Comparison of ENCODE assay signal across 8 mouse cellular contexts in the genomic region with DNA sequence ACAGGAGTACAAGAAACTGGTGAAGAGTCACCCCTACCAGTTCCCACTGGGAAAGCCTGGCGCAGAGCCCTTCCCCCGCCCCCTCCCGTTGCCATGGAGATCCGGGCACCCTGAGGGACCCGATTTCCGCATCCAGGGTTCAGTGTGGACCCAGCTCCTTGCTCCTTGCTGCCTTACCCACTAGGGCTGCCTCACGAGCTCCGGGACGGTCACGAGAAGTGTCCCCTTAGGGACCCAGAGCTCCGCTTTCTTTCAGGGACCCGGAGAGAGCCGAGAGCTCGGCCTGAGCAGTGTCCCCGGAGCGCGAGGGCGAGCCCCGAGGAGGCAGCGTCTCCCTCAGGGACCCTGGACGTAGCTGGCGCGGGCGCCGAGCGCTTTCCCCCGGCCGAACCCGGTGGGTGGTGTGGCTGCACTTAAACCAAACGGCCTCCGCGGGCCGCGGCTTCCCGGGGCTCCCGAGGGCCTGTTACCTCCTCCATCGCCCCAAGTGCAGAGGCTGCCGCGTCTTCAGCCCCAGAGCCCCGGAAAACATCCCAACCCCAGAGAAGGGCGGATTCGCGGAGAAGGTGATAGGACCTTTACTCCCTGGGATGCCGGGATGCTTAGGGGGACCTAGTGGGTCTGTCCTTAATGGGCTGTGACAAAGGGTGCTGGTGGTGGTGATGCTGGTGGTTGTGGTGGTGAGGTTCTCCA. TPM values are rescaled to one million over a fixed set of nuclear protein-coding genes. Genes with fewer than 3 reads are reported as not detected.
DNase-seq lines count a peak whose midpoint lies in the region; ATAC-seq and TF ChIP-seq lines count a peak whose summit lies in the region.

Nsun7 (plus strand) TSS at position 142 of the 693 bp plus-strand sequence.

- H3K9me3 ChIP-seq in hindbrain, embryonic 16.5 days (ENCODE audit: control insufficient read depth, low read length) = no peaks in the 10 kb centered on the region

- H3K4me3 ChIP-seq in gastrocnemius, adult 2 months = peak within 1 kb of the TSS; percentile 77
- peak within 1 kb of the TSS; percentile 69 for H3K4me3 ChIP-seq in hindbrain, embryonic 16.5 days (ENCODE audit: low read length)
- peak within 1 kb of the TSS; percentile 35 for H3K4me3 ChIP-seq in macrophage (ENCODE audit: inconsistent target)

- WGBS in hindbrain, embryonic 16.5 days = 0% methylated on average over 41 of the region's 44 CpGs
- 5% methylated on average over 44 of the region's 44 CpGs for WGBS in macrophage (ENCODE audit: missing documents)

- intact Hi-C loops in gastrocnemius, adult 2 months (cut with DNase I) = no loop called here

- DNase-seq in T-cell, adult 2 months (ENCODE audit: low spot score) = peak; percentile 19
- peak; percentile 56 to 59 for DNase-seq in cerebellum, postnatal 36 days
- DNase-seq in gastrocnemius, adult 2 months = peak; percentile 59
- peak; percentile 72 to 74 for DNase-seq in left cerebral cortex, adult 8-10 months (ENCODE audit: low spot score in 2 of 2)
- peak; percentile 84 to 86 for DNase-seq in right cerebral cortex, adult 2 months (ENCODE audit: low spot score in 2 of 2)
- peak; percentile 58 to 77 for DNase-seq in urinary bladder, postnatal 36 days (ENCODE audit: low spot score in 2 of 2)

- no peaks in the 10 kb centered on the region for H3K79me2 ChIP-seq in macrophage (ENCODE audit: inconsistent target)

- H3K27ac ChIP-seq in gastrocnemius, adult 2 months = peak within 1 kb of the TSS; percentile 53
- peak within 1 kb of the TSS; percentile 68 for H3K27ac ChIP-seq in hindbrain, embryonic 16.5 days (ENCODE audit: low read depth, low read length)
- H3K27ac ChIP-seq in macrophage = no peak within 1 kb of the TSS

- H3K27me3 ChIP-seq in hindbrain, embryonic 16.5 days (replicated peaks; ENCODE audit: control insufficient read depth, insufficient read depth, low read length) = no peaks in the 10 kb centered on the region

- H3K4me2 ChIP-seq in hindbrain, embryonic 16.5 days (ENCODE audit: low read length) = peak within 1 kb of the TSS; percentile 97

- peaks cover 4% of the 10 kb centered on the region for H3K4me1 ChIP-seq in hindbrain, embryonic 16.5 days (ENCODE audit: control insufficient read depth, insufficient read depth, low read depth, low read length)

- H3K9ac ChIP-seq in hindbrain, embryonic 16.5 days (ENCODE audit: low read depth, low read length) = peak within 1 kb of the TSS; percentile 82

- ATAC-seq in hindbrain, embryonic 16.5 days = peak; percentile 95

- TF ChIP-seq CTCF in gastrocnemius, adult 2 months (IDR thresholded peaks at IDR 0.05) = no peak

- no peaks in the 10 kb centered on the region for H3K36me3 ChIP-seq in hindbrain, embryonic 16.5 days (ENCODE audit: control insufficient read depth, insufficient read depth, low read length)
- H3K36me3 ChIP-seq in macrophage (ENCODE audit: inconsistent target) = no peaks in the 10 kb centered on the region

RNA-seq across cellular contexts. Expression of gene Nsun7, which starts in this region (rescaled TPM):
- under 1 TPM in 1 of 2 experiments, not detected in 1; 0.05 TPM for total RNA-seq in gastrocnemius, adult 2 months (2021)
- polyA plus RNA-seq in hindbrain, embryonic 16.5 days (2015; fragmentation: Nextera tagmentation; extraction: Ambion mirVana) = 2.7 and 2.9 TPM in 2 replicates
- 1 to 10 TPM; 4.2 to 5.1 (median 4.7) TPM for total RNA-seq in left cerebral cortex, adult 8-10 months (2022)
- total RNA-seq in macrophage (2018; cell fraction: chromatin; rRNA removed) = under 1 TPM in 3 of 26 experiments, not detected in 23; 0.18 to 0.29 (median 0.28) TPM
- under 1 TPM in 3 of 26 experiments, not detected in 23; 0.04 to 0.06 (median 0.06) TPM for total RNA-seq in macrophage (2018; cell fraction: cytosol; rRNA removed)
- total RNA-seq in macrophage (2018; cell fraction: nucleus; rRNA removed) = under 1 TPM in 5 of 26 experiments, not detected in 21; 0.22 to 0.31 (median 0.24) TPM
- polyA plus RNA-seq in macrophage (2018) = not detected in 3 replicates

Comparison
In these comparisons a context has a peak if more than half of its experiments do, and no peak if none do; other contexts are left out.
1. RNA of gene Nsun7 (total RNA-seq): 4.2 to 5.1 TPM in left cerebral cortex, adult 8-10 months; 0.05 TPM in gastrocnemius, adult 2 months; every median in the first group is over 4 times any median in the second.
2. Peak in DNase-seq, H3K4me3 ChIP-seq and H3K27ac ChIP-seq in gastrocnemius, adult 2 months; RNA of the gene not detected or under 1 TPM.
3. DNase-seq: peak in every context shown above with its lines; median percentile 85 in right cerebral cortex, adult 2 months; 73 in left cerebral cortex, adult 8-10 months; 68 in urinary bladder, postnatal 36 days; 59 in gastrocnemius, adult 2 months; 58 in cerebellum, postnatal 36 days; 19 in T-cell, adult 2 months.
4. Peak in every context shown above with its lines, with median percentiles within 50 percentile points of each other: H3K4me3 ChIP-seq.